Mouse (Mus musculus): Measurements from ENCODE around the gene Eef1akmt1. TPM values are rescaled to one million over a fixed set of nuclear protein-coding genes. Genes with fewer than 3 reads are reported as not detected.
A peak's percentile ranks its signal among the peaks of the same experiment; 100 is the strongest.

Eef1akmt1 gene
- 49.3 and 53.2 TPM in 2 replicates for polyA plus RNA-seq (2012; rRNA removed)

- Histone ChIP-seq H3K4me1 (ENCODE audit: control insufficient read depth, insufficient read depth, low read length) (no peaks in the 10 kb centered on the region), H3K27ac (ENCODE audit: insufficient read depth, low read length) (no peak within 1 kb of the TSS), H3K4me3 (ENCODE audit: insufficient read depth, low read length) (peak within 1 kb of the TSS; percentile 57)
- peak; percentile 96 for TF ChIP-seq POLR2A (IDR thresholded peaks at IDR 0.05; ENCODE audit: extremely low read depth, insufficient read depth, low read length)
- TF ChIP-seq CTCF (IDR thresholded peaks at IDR 0.05; ENCODE audit: extremely low read depth, insufficient read depth, low read length) = no peak
Measured at GRCm38 (mm10) chr14:57571155-57572133, at the start of gene Eef1akmt1. Gene Eef1akmt1 (minus strand): TSS chr14:57571612.

GRCm38 (mm10) chr14:57620598-57621236, 49.3 kb upstream of the Eef1akmt1 start:
- TF ChIP-seq POLR2A (IDR thresholded peaks at IDR 0.05; ENCODE audit: extremely low read depth, insufficient read depth, low read length) (no peak), CTCF (IDR thresholded peaks at IDR 0.05; ENCODE audit: extremely low read depth, insufficient read depth, low read length) (no peak)
- Histone ChIP-seq H3K4me3 (ENCODE audit: insufficient read depth, low read length) (no peak overlapping the region), H3K4me1 (ENCODE audit: control insufficient read depth, insufficient read depth, low read length) (peaks cover 1% of the 10 kb centered on the region; the same call in 1 of the 2 replicates), H3K27ac (ENCODE audit: insufficient read depth, low read length) (no peak overlapping the region)

GRCm38 (mm10) chr14:57619487-57619886, 48.1 kb upstream of the Eef1akmt1 start:
- H3K4me3 ChIP-seq (ENCODE audit: insufficient read depth, low read length) = no peak overlapping the region
- TF ChIP-seq POLR2A (IDR thresholded peaks at IDR 0.05; ENCODE audit: extremely low read depth, insufficient read depth, low read length) (no peak), CTCF (IDR thresholded peaks at IDR 0.05; ENCODE audit: extremely low read depth, insufficient read depth, low read length) (peak; percentile 47; the same call in 1 of the 2 replicates)
- no peak overlapping the region; the same call in 1 of the 2 replicates for H3K27ac ChIP-seq (ENCODE audit: insufficient read depth, low read length)
- peaks cover 1% of the 10 kb centered on the region; the same call in 1 of the 2 replicates for H3K4me1 ChIP-seq (ENCODE audit: control insufficient read depth, insufficient read depth, low read length)

GRCm38 (mm10) chr14:57617675-57618074, 46.3 kb upstream of the Eef1akmt1 start:
- Histone ChIP-seq H3K4me3 (ENCODE audit: insufficient read depth, low read length) (no peak overlapping the region), H3K27ac (ENCODE audit: insufficient read depth, low read length) (no peak overlapping the region), H3K4me1 (ENCODE audit: control insufficient read depth, insufficient read depth, low read length) (peaks cover 1% of the 10 kb centered on the region; the same call in 1 of the 2 replicates)
- TF ChIP-seq POLR2A (IDR thresholded peaks at IDR 0.05; ENCODE audit: extremely low read depth, insufficient read depth, low read length) (no peak), CTCF (IDR thresholded peaks at IDR 0.05; ENCODE audit: extremely low read depth, insufficient read depth, low read length) (no peak)

- TF ChIP-seq POLR2A (IDR thresholded peaks at IDR 0.05; ENCODE audit: extremely low read depth, insufficient read depth, low read length) = no peak
- TF ChIP-seq CTCF (IDR thresholded peaks at IDR 0.05; ENCODE audit: extremely low read depth, insufficient read depth, low read length) = no peak
- H3K27ac ChIP-seq (ENCODE audit: insufficient read depth, low read length) = no peak overlapping the region
- no peak overlapping the region for H3K4me3 ChIP-seq (ENCODE audit: insufficient read depth, low read length)
- H3K4me1 ChIP-seq (ENCODE audit: control insufficient read depth, insufficient read depth, low read length) = peaks cover 1% of the 10 kb centered on the region; the same call in 1 of the 2 replicates
Measured at GRCm38 (mm10) chr14:57616339-57616965, 45.0 kb upstream of the Eef1akmt1 start.

- H3K4me3 ChIP-seq (ENCODE audit: insufficient read depth, low read length) = no peak overlapping the region
- TF ChIP-seq POLR2A (IDR thresholded peaks at IDR 0.05; ENCODE audit: extremely low read depth, insufficient read depth, low read length) (no peak), CTCF (IDR thresholded peaks at IDR 0.05; ENCODE audit: extremely low read depth, insufficient read depth, low read length) (no peak)
- no peak overlapping the region for H3K27ac ChIP-seq (ENCODE audit: insufficient read depth, low read length)
- H3K4me1 ChIP-seq (ENCODE audit: control insufficient read depth, insufficient read depth, low read length) = peaks cover 1% of the 10 kb centered on the region; the same call in 1 of the 2 replicates
Measured at GRCm38 (mm10) chr14:57615828-57616227, 44.4 kb upstream of the Eef1akmt1 start.

- TF ChIP-seq POLR2A (IDR thresholded peaks at IDR 0.05; ENCODE audit: extremely low read depth, insufficient read depth, low read length) = no peak
- Histone ChIP-seq H3K27ac (ENCODE audit: insufficient read depth, low read length) (0 out of 2 replicates have a peak overlapping the region, but pooled peaks have one; percentile 50), H3K4me3 (ENCODE audit: insufficient read depth, low read length) (no peak overlapping the region), H3K4me1 (ENCODE audit: control insufficient read depth, insufficient read depth, low read length) (peaks cover 1% of the 10 kb centered on the region)
Measured at GRCm38 (mm10) chr14:57611034-57611433, 39.6 kb upstream of the Eef1akmt1 start.

GRCm38 (mm10) chr14:57609816-57610329, 38.5 kb upstream of the Eef1akmt1 start:
- Histone ChIP-seq H3K27ac (ENCODE audit: insufficient read depth, low read length) (no peak overlapping the region), H3K4me3 (ENCODE audit: insufficient read depth, low read length) (no peak overlapping the region), H3K4me1 (ENCODE audit: control insufficient read depth, insufficient read depth, low read length) (no peaks in the 10 kb centered on the region; the same call in none of the 2 replicates)
- TF ChIP-seq POLR2A (IDR thresholded peaks at IDR 0.05; ENCODE audit: extremely low read depth, insufficient read depth, low read length) (no peak), CTCF (IDR thresholded peaks at IDR 0.05; ENCODE audit: extremely low read depth, insufficient read depth, low read length) (no peak)

- no peaks in the 10 kb centered on the region; the same call in none of the 2 replicates for H3K4me1 ChIP-seq (ENCODE audit: control insufficient read depth, insufficient read depth, low read length)
- H3K4me3 ChIP-seq (ENCODE audit: insufficient read depth, low read length) = no peak overlapping the region
- no peak overlapping the region for H3K27ac ChIP-seq (ENCODE audit: insufficient read depth, low read length)
- TF ChIP-seq POLR2A (IDR thresholded peaks at IDR 0.05; ENCODE audit: extremely low read depth, insufficient read depth, low read length) = no peak
Measured at GRCm38 (mm10) chr14:57607500-57607899, 36.1 kb upstream of the Eef1akmt1 start.

Measured in cortical plate, adult 2 months (tissue).